In genomic region chr2:91183711-91184405, GRCm38 (mm10) we compare ENCODE assay signal across 8 mouse cellular contexts. TPM values are rescaled to one million over a fixed set of nuclear protein-coding genes. Genes with fewer than 3 reads are reported as not detected.
A peak's percentile ranks its signal among the peaks of the same experiment; 100 is the strongest.
DNase-seq lines count a peak whose midpoint lies in the region; ATAC-seq and TF ChIP-seq lines count a peak whose summit lies in the region.

Madd (minus strand) TSS chr2:91183837.

- peak; percentile 98 for DNase-seq in heart, adult 11 months
- no peak for DNase-seq in heart, postnatal 4 days
- no peak for DNase-seq in embryonic facial prominence, embryonic 10.5 days (ENCODE audit: low spot score)
- peak; percentile 42 to 44 for DNase-seq in heart, postnatal 10 days
- DNase-seq in layer of hippocampus, adult 18-20 months (ENCODE audit: low spot score in 2 of 2), result no peak
- DNase-seq in lung, embryonic 14.5 days, result peak; percentile 17
- no peak for DNase-seq in adipocyte (ENCODE audit: low spot score)

- ATAC-seq in lung, embryonic 14.5 days (ENCODE audit: insufficient read depth), result no peak

- peak within 1 kb of the TSS; percentile 65 for H3K9ac ChIP-seq in lung, embryonic 14.5 days

- peak within 1 kb of the TSS; percentile 70 for H3K4me2 ChIP-seq in lung, embryonic 14.5 days

- no peaks in the 10 kb centered on the region for H3K9me3 ChIP-seq in embryonic facial prominence, embryonic 10.5 days
- H3K9me3 ChIP-seq in lung, embryonic 14.5 days (ENCODE audit: low read depth, low read length), result no peaks in the 10 kb centered on the region

- H3K27ac ChIP-seq in embryonic facial prominence, embryonic 10.5 days (replicated peaks), result peak within 1 kb of the TSS; percentile 82
- peak within 1 kb of the TSS; percentile 79 for H3K27ac ChIP-seq in lung, embryonic 14.5 days (ENCODE audit: low read depth)
- H3K27ac ChIP-seq in olfactory bulb, adult 2 months (ENCODE audit: insufficient read depth, low read depth, low read length), result peak within 1 kb of the TSS; percentile 78

- H3K36me3 ChIP-seq in embryonic facial prominence, embryonic 10.5 days (replicated peaks), result no peaks in the 10 kb centered on the region
- no peaks in the 10 kb centered on the region for H3K36me3 ChIP-seq in lung, embryonic 14.5 days (ENCODE audit: insufficient read depth)

- H3K27me3 ChIP-seq in embryonic facial prominence, embryonic 10.5 days (replicated peaks; ENCODE audit: low read depth, poor library complexity, severe bottlenecking), result peaks cover 17% of the 10 kb centered on the region
- no peaks in the 10 kb centered on the region for H3K27me3 ChIP-seq in lung, embryonic 14.5 days (ENCODE audit: insufficient read depth, low read length)

- 66% methylated on average over 15 of the region's 15 CpGs for WGBS in embryonic facial prominence, embryonic 10.5 days
- 57% methylated on average over 15 of the region's 15 CpGs for WGBS in lung, embryonic 14.5 days
- WGBS in olfactory bulb, adult 2 months, result 63% methylated on average over 15 of the region's 15 CpGs

- peaks cover 23% of the 10 kb centered on the region for H3K4me1 ChIP-seq in embryonic facial prominence, embryonic 10.5 days
- H3K4me1 ChIP-seq in lung, embryonic 14.5 days (ENCODE audit: insufficient read depth), result peaks cover 5% of the 10 kb centered on the region; the same call in 1 of the 2 replicates
- peaks cover 8% of the 10 kb centered on the region for H3K4me1 ChIP-seq in olfactory bulb, adult 2 months (ENCODE audit: control insufficient read depth, insufficient read depth, low read length)

- intact Hi-C loops in heart, postnatal 10 days (cut with DNase I), result no loop called here

- no peak for TF ChIP-seq CTCF in lung, embryonic 14.5 days (IDR thresholded peaks at IDR 0.05; ENCODE audit: low read depth)
- TF ChIP-seq CTCF in olfactory bulb, adult 2 months (IDR thresholded peaks at IDR 0.05; ENCODE audit: insufficient read depth, low read depth, low read length), result no peak

- peak within 1 kb of the TSS; percentile 90 for H3K4me3 ChIP-seq in embryonic facial prominence, embryonic 10.5 days
- H3K4me3 ChIP-seq in lung, embryonic 14.5 days (ENCODE audit: low read depth, low read length), result peak within 1 kb of the TSS; percentile 85
- H3K4me3 ChIP-seq in olfactory bulb, adult 2 months (ENCODE audit: insufficient read depth, low read depth, low read length), result peak within 1 kb of the TSS; percentile 80

- TF ChIP-seq POLR2A in olfactory bulb, adult 2 months (IDR thresholded peaks at IDR 0.05; ENCODE audit: insufficient read depth, low read depth, low read length), result no peak

RNA-seq across cellular contexts. Expression of gene Madd, which starts in this region (rescaled TPM):
- total RNA-seq in heart, postnatal 4 days (2021), result 1 to 10 TPM; 5.2 to 5.5 TPM
- polyA plus RNA-seq in embryonic facial prominence, embryonic 10.5 days (2016; fragmentation: Nextera tagmentation; extraction: Ambion mirVana), result 12.1 and 13.4 TPM in 2 replicates
- 1 to 10 TPM; 5.2 to 6.3 TPM for total RNA-seq in heart, postnatal 10 days (2021)
- total RNA-seq in layer of hippocampus, adult 18-20 months (2021), result 100 to 1,000 TPM; 226 to 229 TPM
- polyA plus RNA-seq in lung, embryonic 14.5 days (2014; fragmentation: Nextera tagmentation; extraction: Ambion mirVana), result 7.6 and 8.6 TPM in 2 replicates
- polyA plus RNA-seq in olfactory bulb, adult 2 months (2012; ENCODE audit: insufficient read depth, insufficient read length, low replicate concordance, missing spikeins), result 318 TPM in 1 of 2 replicates, not detected in the other

Comparison
In these comparisons a context has a peak if more than half of its experiments do, and no peak if none do; other contexts are left out.
1. RNA of gene Madd (total RNA-seq): 226 to 229 TPM in layer of hippocampus, adult 18-20 months; 5.2 to 6.3 TPM in heart, postnatal 10 days and 5.2 to 5.5 TPM in heart, postnatal 4 days; every median in the first group is over 10 times any median in the second.
2. RNA of gene Madd (polyA plus RNA-seq): 318 TPM in olfactory bulb, adult 2 months; 12.1 to 13.4 TPM in embryonic facial prominence, embryonic 10.5 days and 7.6 to 8.6 TPM in lung, embryonic 14.5 days; every median in the first group is over 10 times any median in the second.
3. DNase-seq: peak in heart, adult 11 months (single experiment), heart, postnatal 10 days (2 of 2) and lung, embryonic 14.5 days (single experiment); none in heart, postnatal 4 days (single experiment), embryonic facial prominence, embryonic 10.5 days (single experiment), layer of hippocampus, adult 18-20 months (0 of 2) and adipocyte (single experiment).
4. Peak in every context shown above with its lines, with median percentiles within 50 percentile points of each other: H3K27ac ChIP-seq and H3K4me3 ChIP-seq.